Mouse (Mus musculus): ENCODE data around the gene Trf. TPM values are rescaled to one million over a fixed set of nuclear protein-coding genes. Genes with fewer than 3 reads are reported as not detected.

Trf gene
- 100 to 1,000 TPM; 175 to 264 TPM for total RNA-seq (2021)
- long read RNA-seq, experiment 1, transcript Trf-201 (17 exons, 2,571 nt) = major isoform, 403 of 428 reads
- long read RNA-seq, experiment 1, partial matches to known transcripts = 7 of 428 reads
- long read RNA-seq, experiment 1, other reads (novel, unspliced or antisense) = 17 of 428 reads
- long read RNA-seq, experiment 2, transcript Trf-201 (17 exons, 2,571 nt) = major isoform, 866 of 915 reads
- long read RNA-seq, experiment 2, partial matches to known transcripts = 24 of 915 reads
- long read RNA-seq, experiment 2, other reads (novel, unspliced or antisense) = 25 of 915 reads

- peak; percentile 26 to 45 for DNase-seq (ENCODE audit: low spot score in 2 of 2)
Observed at GRCm38 (mm10) chr9:103230151-103230951, at the start of gene Trf, which contains the start of gene Gm20425. Gene Trf, minus strand, starts transcription at chr9:103230444. Gene Gm20425, minus strand, starts transcription at chr9:103230307.

- no peak for DNase-seq (ENCODE audit: low spot score in 2 of 2)
Observed at GRCm38 (mm10) chr9:103276876-103277275, 46.6 kb upstream of the Trf start.

- no peak for DNase-seq (ENCODE audit: low spot score in 2 of 2)
Observed at GRCm38 (mm10) chr9:103275676-103276075, 45.4 kb upstream of the Trf start.

- no peak for DNase-seq (ENCODE audit: low spot score in 2 of 2)
Observed at GRCm38 (mm10) chr9:103274819-103275218, 44.6 kb upstream of the Trf start.

GRCm38 (mm10) chr9:103271104-103271503 is 40.9 kb upstream of the Trf start:
- DNase-seq (ENCODE audit: low spot score in 2 of 2) = no peak

GRCm38 (mm10) chr9:103265778-103266177 is 35.5 kb upstream of the Trf start:
- DNase-seq (ENCODE audit: low spot score in 2 of 2) = no peak

GRCm38 (mm10) chr9:103252906-103253305 is 22.7 kb upstream of the Trf start:
- DNase-seq (ENCODE audit: low spot score in 2 of 2) = no peak

GRCm38 (mm10) chr9:103248618-103249017 is 18.4 kb upstream of the Trf start:
- DNase-seq (ENCODE audit: low spot score in 2 of 2) = no peak

GRCm38 (mm10) chr9:103246526-103247168 is 16.4 kb upstream of the Trf start:
- no peak for DNase-seq (ENCODE audit: low spot score in 2 of 2)

- no peak for DNase-seq (ENCODE audit: low spot score in 2 of 2)
Observed at GRCm38 (mm10) chr9:103243640-103244039, 13.4 kb upstream of the Trf start.

- DNase-seq (ENCODE audit: low spot score in 2 of 2) = no peak
Observed at GRCm38 (mm10) chr9:103241206-103241605, 11.0 kb upstream of the Trf start.

GRCm38 (mm10) chr9:103239471-103239870 is 9.2 kb upstream of the Trf start:
- no peak for DNase-seq (ENCODE audit: low spot score in 2 of 2)

GRCm38 (mm10) chr9:103234565-103235165 is 4.4 kb upstream of the Trf start:
- DNase-seq (ENCODE audit: low spot score in 2 of 2) = no peak

GRCm38 (mm10) chr9:103234059-103234458 is 3.8 kb upstream of the Trf start:
- DNase-seq (ENCODE audit: low spot score in 2 of 2) = no peak

GRCm38 (mm10) chr9:103233006-103233395 is 2.8 kb upstream of the Trf start:
- DNase-seq (ENCODE audit: low spot score in 2 of 2) = no peak

- no peak for DNase-seq (ENCODE audit: low spot score in 2 of 2)
Observed at GRCm38 (mm10) chr9:103232232-103233005, 2.2 kb upstream of the Trf start.

GRCm38 (mm10) chr9:103229037-103229867 is 992 bp downstream of the Trf start:
- no peak for DNase-seq (ENCODE audit: low spot score in 2 of 2)

- no peak for DNase-seq (ENCODE audit: low spot score in 2 of 2)
Observed at GRCm38 (mm10) chr9:103228370-103229003, 1.8 kb downstream of the Trf start.

GRCm38 (mm10) chr9:103227760-103228159 is 2.5 kb downstream of the Trf start:
- DNase-seq (ENCODE audit: low spot score in 2 of 2) = no peak

Measured in adrenal gland, adult 18-20 months (tissue).